Mouse (Mus musculus): ENCODE results near the gene Tbc1d4.
A peak's percentile ranks its signal among the peaks of the same experiment; 100 is the strongest.

The Tbc1d4 gene

DNA sequence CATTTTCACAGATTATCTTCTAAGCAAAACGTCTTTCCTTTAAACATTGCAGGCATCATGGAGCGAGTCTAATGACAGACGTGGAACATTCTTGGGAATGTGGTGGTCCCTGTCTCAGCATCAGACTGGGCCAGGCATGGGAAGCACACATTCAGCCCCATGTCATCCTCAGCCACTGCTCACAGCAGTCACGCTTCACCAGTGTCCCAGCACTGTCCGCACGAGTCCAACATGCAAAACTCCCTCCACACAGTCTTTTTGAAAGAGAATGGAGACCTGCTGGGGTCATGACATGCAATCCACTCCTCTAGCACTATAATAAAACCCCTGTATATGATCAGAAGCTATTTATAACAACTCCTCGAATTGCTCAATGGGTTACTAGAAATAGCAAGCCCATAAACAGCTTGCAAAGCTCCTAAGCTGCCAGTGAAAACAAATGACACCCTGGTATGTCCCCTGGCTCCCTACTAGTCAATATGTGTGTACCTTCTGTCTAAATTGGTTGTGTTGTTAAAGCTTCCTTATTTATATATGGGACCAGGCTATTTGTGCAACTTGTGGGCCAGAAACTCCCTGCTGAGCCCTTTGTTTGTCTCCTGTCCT lies 76.8 kb downstream of the Tbc1d4 start:
- ATAC-seq (ENCODE audit: low TSS enrichment) = no peak

DNA sequence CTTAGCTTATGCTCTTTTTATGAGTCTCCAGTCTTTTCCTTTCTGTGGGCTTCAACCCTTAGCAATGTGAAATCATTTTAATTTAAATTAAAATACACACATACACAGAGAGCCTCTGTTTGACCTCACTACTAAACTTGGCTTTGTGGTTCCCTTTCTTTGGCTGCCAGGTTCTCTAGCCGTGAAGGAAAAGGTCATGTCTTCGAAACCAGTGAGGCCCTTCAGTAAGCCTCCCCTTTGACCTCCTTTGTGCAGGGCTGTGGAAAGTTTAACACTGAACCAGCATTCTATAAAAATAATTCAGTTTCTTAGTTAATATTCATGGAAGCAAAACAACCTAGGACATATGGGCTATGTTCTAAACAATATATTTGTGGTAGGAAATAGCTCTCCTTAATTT lies 78.5 kb downstream of the Tbc1d4 start:
- no peak for ATAC-seq (ENCODE audit: low TSS enrichment)

DNA sequence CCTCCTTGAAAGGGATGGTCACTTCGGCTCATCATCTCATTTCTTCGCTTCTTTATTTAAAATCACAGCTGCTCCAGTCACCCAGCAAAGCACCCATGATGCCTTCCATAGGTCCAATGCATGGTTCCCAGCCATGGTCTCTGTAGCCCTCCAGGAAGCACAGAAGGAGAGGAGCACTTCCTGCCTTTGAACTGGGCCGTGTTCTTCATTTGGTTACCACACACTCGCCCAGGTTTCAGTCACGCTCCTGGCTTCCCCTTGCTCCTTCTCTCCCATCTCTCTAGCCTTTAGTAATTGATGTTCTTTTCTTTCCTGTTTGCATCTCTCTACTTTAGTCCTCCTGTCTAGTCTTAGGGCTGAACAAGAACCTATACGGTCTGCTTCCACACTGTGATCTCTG lies 79.8 kb downstream of the Tbc1d4 start:
- no peak for ATAC-seq (ENCODE audit: low TSS enrichment)

DNA sequence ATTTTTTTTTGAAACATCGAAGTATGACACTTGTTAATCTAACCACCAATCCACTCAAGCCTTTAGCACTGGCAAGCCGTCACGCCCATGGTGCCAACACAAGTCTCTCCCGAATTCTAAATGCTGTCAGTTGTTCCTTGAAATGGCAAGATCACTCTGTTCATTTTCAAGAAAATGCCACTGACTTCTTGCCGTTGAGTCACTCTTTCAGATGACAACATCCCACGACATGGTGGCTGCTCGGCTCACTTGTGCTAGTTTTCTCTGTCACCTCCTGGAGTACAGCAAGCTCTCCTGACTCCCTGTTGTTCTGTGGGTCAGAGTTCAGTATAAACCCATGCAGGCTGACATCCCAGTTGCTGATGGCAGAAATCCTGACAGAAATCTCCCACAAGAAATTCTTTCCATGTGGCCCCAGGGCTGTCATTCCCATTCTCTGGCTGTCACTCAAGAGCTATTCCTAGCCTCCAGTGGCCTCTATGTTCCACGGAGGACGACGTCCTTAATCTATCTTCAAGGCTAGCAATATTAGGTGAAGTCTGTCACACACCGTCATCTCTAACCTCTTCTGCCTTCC lies 81.5 kb downstream of the Tbc1d4 start:
- peak; percentile 76; the same call in 1 of the 2 replicates for ATAC-seq (ENCODE audit: low TSS enrichment)

DNA sequence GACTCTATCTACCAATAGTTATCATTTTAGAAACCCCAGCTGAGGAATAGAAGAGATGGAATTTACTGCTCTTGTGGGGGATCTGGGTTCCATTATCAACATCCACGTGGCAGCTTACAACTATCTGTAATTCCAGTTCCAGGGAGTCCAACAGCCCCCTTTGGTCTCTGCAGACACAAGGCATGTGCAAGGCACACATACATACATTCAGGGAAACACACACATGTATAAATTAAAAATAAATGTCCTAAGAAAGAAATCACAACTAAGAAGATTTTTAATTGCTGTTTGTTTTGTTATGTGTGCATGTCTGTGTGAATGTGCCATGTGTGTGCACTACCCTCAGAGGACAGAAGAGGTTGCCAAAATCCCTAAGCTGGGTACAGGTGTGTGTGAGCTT lies 82.5 kb downstream of the Tbc1d4 start:
- no peak for ATAC-seq (ENCODE audit: low TSS enrichment)

DNA sequence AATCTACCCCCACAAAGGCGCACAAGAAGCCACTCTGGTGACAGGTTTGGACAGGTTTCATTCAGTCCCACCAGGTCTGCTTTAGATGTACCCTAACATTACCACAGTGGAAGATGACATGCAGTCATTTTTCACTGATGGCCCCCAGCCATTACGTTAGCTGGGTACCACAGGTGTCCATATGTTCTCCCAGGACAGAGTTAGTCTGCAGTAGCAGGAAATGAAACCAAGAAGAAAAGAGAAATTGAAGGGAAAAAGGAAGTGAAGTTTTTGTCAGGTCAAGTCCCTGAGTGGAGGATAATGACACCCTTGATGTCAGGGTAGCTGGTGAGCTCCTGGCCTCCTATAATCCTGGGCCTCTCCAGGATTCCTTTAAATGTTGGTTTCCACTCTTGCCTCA lies 89.0 kb downstream of the Tbc1d4 start:
- no peak for ATAC-seq (ENCODE audit: low TSS enrichment)

DNA sequence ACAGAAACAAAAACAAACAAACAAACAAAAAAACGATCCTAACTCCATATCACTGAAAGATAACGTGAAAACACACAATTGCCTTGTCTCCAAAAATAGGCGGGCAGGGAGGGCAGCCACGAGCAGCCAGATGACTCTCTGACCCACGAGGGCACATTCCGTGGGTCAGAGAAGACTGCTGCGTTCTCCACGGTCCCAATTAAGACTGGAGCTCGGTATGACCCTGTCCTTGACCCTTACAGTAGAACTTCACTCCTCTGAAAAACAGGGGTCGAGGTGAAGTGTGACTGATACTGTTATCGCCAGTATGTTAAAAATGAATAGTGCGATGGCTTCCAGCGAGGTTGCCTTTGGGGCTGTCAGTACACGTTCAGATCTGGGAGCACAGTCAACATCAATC lies 90.7 kb downstream of the Tbc1d4 start:
- no peak for ATAC-seq (ENCODE audit: low TSS enrichment)

DNA sequence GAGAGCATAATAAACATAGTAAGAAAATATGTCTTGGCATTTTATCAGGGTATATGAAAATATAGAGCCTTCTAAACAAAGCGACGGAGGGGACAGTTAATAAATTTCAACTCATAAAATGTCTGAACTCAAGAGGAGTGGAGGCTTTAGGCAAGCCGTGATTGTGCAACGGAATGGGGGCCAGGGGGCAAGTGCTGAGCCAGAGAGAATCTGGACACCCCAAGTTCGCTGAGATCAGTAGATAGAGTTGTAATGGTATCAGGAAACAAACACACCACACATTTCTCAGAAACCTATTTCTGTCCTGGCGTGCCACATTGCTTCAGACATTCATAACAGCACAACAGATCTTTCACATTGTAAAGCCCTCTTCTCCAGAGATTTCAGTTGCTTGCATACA lies 91.2 kb downstream of the Tbc1d4 start:
- ATAC-seq (ENCODE audit: low TSS enrichment) = no peak

DNA sequence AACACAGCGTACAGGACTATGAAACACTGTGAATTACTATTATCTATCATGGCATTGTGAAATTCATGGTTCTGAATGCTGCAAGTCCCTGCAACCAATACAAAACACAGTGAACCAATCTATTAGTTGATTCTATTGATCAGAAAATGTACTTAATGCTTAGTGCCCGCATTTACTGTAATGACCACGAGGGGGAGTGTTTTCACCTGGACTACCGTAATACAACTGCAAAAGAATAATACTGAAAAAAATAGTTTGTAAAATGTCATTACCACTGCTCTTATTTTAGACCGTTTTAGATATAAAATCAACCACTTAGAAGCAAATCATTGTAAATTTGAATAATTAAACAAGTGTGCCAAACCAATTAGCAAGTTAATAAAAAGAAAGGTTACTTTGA lies 91.7 kb downstream of the Tbc1d4 start:
- ATAC-seq (ENCODE audit: low TSS enrichment) = no peak

DNA sequence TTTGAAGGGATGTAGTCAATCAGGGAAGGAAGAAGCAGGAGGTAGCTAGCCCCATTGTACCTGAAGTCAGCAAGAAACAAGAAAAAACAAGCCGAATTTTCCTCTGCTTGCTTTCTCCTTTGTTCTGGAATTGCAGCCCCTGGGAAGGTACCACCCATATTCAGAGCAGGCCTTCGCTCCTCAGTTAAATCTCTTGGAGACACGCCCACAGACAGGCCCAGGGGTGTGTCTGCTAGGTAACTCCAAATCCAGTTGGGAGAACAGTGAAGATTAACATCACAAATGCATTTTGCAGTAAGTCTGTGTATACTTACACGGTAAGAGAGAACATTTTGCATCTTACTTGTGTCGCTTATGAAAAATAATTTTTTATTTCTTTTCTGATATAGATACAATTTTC lies 92.1 kb downstream of the Tbc1d4 start:
- no peak for ATAC-seq (ENCODE audit: low TSS enrichment)

DNA sequence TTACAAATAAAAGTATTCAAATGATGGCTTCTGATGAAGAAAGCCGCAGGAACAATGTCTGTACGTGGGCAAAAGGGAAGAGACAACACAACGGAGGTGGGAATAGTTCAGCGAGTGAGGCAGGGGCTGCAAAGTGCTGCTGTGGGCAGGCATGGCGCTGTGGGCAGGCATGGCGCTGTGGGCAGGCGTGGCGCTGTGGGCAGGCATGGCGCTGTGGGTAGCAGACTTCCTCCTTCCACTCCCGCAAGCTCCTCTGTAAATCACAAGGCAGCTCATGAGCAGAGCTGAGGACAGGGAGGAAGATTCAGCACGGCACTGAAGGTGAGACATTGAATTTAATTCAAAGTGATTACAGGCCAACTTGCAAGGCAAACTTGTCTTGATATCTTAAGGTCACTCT lies 93.0 kb downstream of the Tbc1d4 start:
- no peak for ATAC-seq (ENCODE audit: low TSS enrichment)

DNA sequence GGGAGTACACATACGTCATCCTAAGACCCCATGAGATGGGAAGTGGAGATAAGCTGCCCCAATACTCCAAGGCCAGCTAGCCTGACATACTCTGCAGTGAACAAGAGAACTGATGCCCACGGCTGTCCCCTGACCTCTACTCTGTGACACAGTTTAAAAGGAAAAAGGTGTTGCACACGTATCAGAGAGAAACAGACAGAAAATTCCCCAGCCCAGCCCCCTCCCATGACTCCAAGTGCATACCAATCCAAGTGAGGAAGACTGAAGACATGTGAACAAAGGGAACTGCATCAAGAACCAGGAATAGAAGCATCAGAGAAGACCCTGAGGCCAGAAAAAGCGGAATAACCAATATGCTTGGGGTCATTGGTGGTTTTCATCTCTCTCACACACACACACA lies 93.7 kb downstream of the Tbc1d4 start:
- ATAC-seq (ENCODE audit: low TSS enrichment) = no peak

DNA sequence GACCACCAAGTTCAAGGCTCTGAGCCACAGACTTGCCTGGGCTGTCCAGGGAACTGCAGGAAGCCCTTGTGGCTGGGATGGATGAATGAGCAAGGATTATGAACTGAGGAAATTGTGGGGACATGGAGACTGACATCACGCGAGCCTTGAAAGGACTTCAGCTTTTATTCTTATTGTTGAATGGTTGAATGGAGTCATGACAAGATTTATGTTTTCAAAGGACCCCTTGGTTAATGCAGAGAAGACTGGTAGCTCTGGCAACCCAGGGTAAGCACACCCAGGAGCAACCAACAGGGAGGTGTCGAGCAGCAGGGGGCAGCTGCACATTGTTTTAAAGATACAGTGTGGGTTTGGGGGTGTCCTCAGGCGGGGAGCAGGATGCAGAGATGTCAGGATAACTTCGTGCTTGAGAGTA lies 94.4 kb downstream of the Tbc1d4 start:
- ATAC-seq (ENCODE audit: low TSS enrichment) = no peak

DNA sequence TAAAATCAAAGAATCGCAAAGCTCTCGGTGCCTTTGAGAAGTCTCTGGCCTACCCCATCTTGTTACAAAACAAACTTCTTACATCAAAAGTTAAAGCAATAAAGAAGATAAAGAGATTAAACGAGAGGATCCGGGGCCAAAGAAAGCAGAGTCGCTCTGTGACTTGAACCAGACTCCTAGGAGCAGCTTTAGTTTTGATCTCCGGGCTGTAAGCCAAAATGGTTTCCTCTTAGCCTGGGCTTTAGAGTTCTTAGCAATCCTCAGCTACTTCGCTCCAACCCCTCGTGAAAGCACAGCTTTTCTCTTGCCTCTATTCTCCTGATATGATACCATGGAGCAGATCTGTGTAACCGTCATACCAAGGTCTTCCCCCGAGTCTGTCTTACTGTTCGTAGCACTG lies 95.8 kb downstream of the Tbc1d4 start:
- ATAC-seq (ENCODE audit: low TSS enrichment) = no peak

DNA sequence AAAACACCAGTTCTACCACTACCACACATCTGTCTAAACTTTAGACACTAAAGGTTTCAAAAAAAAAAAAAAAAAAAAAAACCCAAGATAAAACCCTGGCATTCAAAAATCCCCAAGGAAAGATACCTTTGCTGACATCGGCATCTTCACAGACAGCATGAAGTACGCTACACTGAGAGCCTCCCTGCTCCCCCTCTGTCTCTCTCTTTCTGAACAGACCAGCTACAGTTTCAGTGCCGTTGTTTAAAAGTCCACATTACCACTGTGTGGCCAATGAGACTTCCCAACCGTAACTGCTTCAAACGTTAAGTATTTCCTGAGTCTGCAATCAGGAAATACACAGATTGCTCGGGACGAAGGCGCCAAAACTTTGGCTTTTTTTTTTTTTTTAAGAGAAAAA lies 97.6 kb downstream of the Tbc1d4 start:
- no peak for ATAC-seq (ENCODE audit: low TSS enrichment)

DNA sequence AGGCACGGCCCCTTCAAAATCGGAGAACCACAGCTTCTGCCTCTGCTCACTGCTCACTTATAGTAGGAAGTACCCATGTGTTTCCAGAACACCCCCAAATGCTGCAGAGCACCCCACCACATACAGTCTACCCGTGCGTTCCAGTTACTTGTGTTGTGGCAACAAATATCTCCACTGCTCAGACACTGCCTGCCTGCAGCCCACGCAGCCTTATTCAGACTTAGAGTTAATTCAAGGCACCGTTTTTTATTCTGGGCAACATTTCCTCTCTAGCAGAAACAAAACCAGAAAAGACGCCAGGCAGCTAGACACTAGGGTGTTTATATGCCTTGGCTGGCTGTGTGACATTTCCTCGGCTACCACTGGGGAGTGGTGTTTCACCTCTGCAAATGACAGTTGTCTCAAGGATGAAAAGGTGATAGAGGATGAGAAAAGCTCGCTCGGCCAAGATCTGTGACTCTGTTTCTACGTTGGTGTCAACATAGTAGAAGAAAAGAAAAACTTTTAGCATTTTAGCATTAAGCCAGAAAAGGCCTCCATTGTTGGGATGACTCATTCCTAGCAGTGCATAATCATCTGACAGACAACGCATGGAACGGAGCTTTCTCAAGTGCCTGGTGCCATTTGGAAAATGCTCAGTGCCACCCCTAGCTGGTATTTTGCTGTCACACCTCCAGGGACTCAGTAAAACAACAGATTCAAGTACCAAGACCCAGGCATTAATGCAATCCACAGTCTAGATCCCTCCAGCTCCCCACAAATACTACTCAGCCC lies 98.3 kb downstream of the Tbc1d4 start:
- peak; percentile 95 for ATAC-seq (ENCODE audit: low TSS enrichment)

DNA sequence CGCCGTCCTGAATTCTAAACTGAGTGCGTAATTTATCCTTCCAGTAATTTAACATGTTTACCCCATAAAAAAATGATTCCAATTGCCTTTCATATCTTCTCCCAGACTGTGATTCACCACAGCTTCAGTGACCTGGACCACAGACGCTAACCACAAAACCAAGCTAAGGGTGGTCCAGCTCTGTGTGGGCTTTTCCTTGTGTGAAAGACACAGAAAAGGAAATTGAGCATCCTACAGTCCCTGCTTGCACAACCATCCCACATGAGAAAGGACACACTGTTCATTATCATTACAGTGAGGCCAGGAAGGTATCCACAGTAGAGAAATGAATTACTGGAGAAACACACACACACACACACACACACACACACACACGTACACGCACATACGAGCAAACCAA lies 99.2 kb downstream of the Tbc1d4 start:
- ATAC-seq (ENCODE audit: low TSS enrichment) = no peak

DNA sequence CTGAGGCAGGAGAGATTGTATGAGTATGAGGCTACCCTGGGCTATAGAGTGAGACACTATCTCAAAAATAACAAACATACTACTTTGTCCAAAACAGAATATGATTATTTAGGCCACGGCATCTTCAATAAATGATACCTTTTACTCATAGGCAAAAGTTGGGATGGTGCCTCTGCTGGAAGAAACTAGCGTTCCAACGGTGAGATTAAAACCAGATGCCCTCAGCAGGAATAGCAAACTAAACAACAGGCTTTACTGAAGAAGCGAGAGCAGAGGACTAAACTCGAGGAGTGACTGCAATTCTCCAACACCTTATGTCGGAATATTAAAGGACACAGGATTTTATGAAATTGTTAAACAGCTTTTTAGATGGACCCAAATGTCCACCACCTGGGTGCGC lies 101.0 kb downstream of the Tbc1d4 start:
- no peak for ATAC-seq (ENCODE audit: low TSS enrichment)

DNA sequence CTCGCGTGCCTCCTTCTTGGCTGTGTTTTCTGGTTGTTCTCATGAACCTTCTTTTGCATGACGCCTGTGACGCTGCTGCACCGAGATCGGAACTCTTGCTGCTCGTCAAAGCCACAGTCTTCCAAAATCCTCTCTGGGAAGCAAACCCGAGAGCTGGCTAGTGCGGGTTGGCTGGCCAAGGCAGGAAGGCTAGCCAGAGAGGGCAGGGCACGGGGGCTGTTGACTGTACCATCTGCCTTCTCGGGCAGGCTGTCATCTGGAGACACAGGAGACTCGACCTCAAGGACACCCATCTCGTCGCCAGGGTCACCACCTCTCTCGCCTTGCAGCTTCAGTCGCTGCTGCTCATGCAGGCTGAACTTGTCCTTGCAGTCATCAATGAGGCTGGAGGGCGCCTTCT lies 101.8 kb downstream of the Tbc1d4 start:
- ATAC-seq (ENCODE audit: low TSS enrichment) = no peak

DNA sequence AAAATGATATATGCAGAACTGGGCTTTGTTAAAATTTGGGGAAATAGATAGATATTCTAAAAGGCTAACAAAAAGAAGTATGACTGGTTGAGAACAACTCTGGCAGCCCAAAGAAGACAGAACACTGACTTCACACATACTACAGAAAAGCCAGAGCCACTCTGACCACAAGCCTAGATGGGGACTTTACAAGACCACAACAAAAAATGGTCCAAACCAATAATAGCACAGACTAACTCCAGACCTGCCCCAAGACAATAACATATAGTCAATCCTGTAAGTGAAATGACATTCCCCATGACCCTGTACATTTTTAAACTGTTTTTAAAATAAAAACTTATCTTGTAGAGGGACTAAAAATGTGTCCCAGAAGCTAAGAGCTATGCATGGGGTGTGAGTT lies 103.2 kb downstream of the Tbc1d4 start:
- no peak for ATAC-seq (ENCODE audit: low TSS enrichment)

DNA sequence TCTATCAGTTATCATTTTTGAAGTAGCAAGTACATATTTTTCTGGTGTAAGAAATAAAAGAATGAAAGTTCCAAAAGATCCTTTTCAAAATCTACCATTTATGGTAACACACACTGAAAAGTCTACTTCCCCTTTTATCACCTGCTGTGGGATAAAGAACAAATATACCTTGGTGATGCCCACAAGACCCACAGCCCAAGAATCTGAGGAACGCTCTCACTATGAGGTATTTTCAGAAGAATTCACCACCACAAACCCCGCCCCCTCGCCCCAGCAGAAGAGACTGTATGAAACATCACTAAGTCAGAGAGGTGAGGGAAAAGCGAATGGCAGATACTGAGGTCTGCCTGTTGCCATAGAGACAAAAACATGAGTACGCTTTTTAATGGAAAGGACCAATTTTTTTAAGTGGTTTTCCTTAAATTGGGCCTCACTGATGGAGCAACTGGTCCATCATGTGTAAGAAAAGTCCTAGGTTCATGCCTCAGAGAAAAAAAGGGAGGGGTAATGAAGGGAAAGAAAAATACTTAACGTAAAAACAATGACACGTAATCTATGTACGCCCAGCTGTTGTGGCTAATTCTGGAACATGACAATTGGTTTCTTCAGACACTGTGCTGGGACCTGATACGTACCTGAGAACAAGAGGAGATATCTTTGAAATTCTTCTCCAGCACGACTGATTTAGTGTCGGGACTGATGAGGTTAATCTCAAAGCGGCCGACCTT lies 104.4 kb downstream of the Tbc1d4 start:
- ATAC-seq (ENCODE audit: low TSS enrichment) = no peak

DNA sequence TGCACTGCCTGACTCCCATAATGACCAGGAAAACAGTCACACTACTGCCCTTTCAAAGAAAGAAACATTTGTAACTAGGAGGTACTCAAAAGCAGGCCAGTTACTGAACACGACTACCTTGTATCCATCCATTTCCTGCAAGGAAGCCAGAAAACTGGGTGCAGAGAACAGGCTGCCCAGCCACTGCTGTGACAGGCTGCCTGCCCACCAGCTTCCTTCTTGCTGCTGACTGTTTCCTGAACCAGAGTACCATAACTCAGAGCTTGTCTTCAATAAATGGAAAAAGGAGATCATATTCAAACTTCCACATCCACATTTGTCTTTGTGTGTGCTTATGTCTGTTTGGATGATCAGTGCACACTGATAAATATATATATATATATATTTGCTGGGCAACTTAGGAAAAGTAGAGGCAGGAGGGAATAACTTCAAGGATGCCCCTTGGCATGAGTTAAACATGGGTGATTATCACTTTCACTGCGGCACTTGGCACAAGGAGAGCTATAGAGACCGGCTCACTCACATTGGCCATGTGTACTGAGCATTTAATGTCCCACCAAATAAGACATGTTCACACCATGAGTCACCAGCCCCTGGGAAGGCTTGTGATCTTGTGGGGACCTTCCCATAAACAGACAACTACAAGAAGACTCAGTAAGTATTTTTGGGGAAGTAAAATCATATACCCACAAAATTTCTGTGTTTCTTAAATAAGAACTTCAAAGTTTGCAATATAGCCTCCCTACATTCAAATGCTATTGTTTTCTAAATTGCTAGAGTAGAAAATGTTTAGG lies 105.6 kb downstream of the Tbc1d4 start:
- no peak for ATAC-seq (ENCODE audit: low TSS enrichment)
